Mouse (Mus musculus): ENCODE measurements around the gene Piga. TPM values are rescaled to one million over a fixed set of nuclear protein-coding genes. Genes with fewer than 3 reads are reported as not detected.

Piga gene
- polyA plus RNA-seq, 1 experiment = 3.2 TPM

- TF ChIP-seq CTCF (IDR thresholded peaks at IDR 0.05; ENCODE audit: extremely low read depth, insufficient read length, insufficient replicate concordance, low read depth, low read length) (no peak), POLR2A (IDR thresholded peaks at IDR 0.05; ENCODE audit: low read depth, low read length) (no peak)
- no peaks in the 10 kb centered on the region for H3K4me1 ChIP-seq (ENCODE audit: control insufficient read depth, insufficient read depth, insufficient read length, low read length)
These were observed 21.1 kb upstream of the Piga start for GRCm38 (mm10) chrX:164398456-164398855.

GRCm38 (mm10) chrX:164405080-164405649 is 14.4 kb upstream of the Piga start:
- Histone ChIP-seq H3K4me3 (ENCODE audit: low read depth, low read length) (no peak overlapping the region), H3K4me1 (ENCODE audit: control insufficient read depth, insufficient read depth, insufficient read length, low read length) (no peaks in the 10 kb centered on the region), H3K27ac (ENCODE audit: insufficient read depth, low read depth, low read length) (no peak overlapping the region), H3K27me3 (ENCODE audit: control insufficient read depth, insufficient read depth, low read length) (no peaks in the 10 kb centered on the region), H3K36me3 (ENCODE audit: control insufficient read depth, insufficient read depth, low read length) (no peaks in the 10 kb centered on the region)
- TF ChIP-seq POLR2A (IDR thresholded peaks at IDR 0.05; ENCODE audit: low read depth, low read length) (no peak), CTCF (IDR thresholded peaks at IDR 0.05; ENCODE audit: extremely low read depth, insufficient read length, insufficient replicate concordance, low read depth, low read length) (no peak)

More at GRCm38 (mm10) chrX:164398456-164398855, 21.1 kb upstream of the Piga start:
- Histone ChIP-seq H3K4me3 (ENCODE audit: low read depth, low read length) (no peak overlapping the region), H3K27me3 (ENCODE audit: control insufficient read depth, insufficient read depth, low read length) (no peaks in the 10 kb centered on the region), H3K36me3 (ENCODE audit: control insufficient read depth, insufficient read depth, low read length) (no peaks in the 10 kb centered on the region), H3K27ac (ENCODE audit: insufficient read depth, low read depth, low read length) (no peak overlapping the region)
- WGBS = 51% methylated on average over 3 of the region's 3 CpGs

- Histone ChIP-seq H3K27me3 (ENCODE audit: control insufficient read depth, insufficient read depth, low read length) (no peaks in the 10 kb centered on the region), H3K4me1 (ENCODE audit: control insufficient read depth, insufficient read depth, insufficient read length, low read length) (no peaks in the 10 kb centered on the region), H3K36me3 (ENCODE audit: control insufficient read depth, insufficient read depth, low read length) (no peaks in the 10 kb centered on the region), H3K4me3 (ENCODE audit: low read depth, low read length) (no peak overlapping the region), H3K27ac (ENCODE audit: insufficient read depth, low read depth, low read length) (no peak overlapping the region)
- no peak for TF ChIP-seq CTCF (IDR thresholded peaks at IDR 0.05; ENCODE audit: extremely low read depth, insufficient read length, insufficient replicate concordance, low read depth, low read length)
- no peak for TF ChIP-seq POLR2A (IDR thresholded peaks at IDR 0.05; ENCODE audit: low read depth, low read length)
- whole genome bisulfite sequencing = 72% methylated on average over 9 of the region's 9 CpGs
These were observed 13.2 kb upstream of the Piga start for GRCm38 (mm10) chrX:164406133-164407022.

GRCm38 (mm10) chrX:164408301-164408927 is 11.2 kb upstream of the Piga start:
- Histone ChIP-seq H3K27me3 (ENCODE audit: control insufficient read depth, insufficient read depth, low read length) (no peaks in the 10 kb centered on the region), H3K36me3 (ENCODE audit: control insufficient read depth, insufficient read depth, low read length) (no peaks in the 10 kb centered on the region), H3K4me3 (ENCODE audit: low read depth, low read length) (no peak overlapping the region), H3K4me1 (ENCODE audit: control insufficient read depth, insufficient read depth, insufficient read length, low read length) (no peaks in the 10 kb centered on the region), H3K27ac (ENCODE audit: insufficient read depth, low read depth, low read length) (no peak overlapping the region)
- 65% methylated on average over 3 of the region's 3 CpGs for WGBS
- TF ChIP-seq POLR2A (IDR thresholded peaks at IDR 0.05; ENCODE audit: low read depth, low read length) = no peak
- no peak for TF ChIP-seq CTCF (IDR thresholded peaks at IDR 0.05; ENCODE audit: extremely low read depth, insufficient read length, insufficient replicate concordance, low read depth, low read length)

- Histone ChIP-seq H3K27me3 (ENCODE audit: control insufficient read depth, insufficient read depth, low read length) (no peaks in the 10 kb centered on the region), H3K36me3 (ENCODE audit: control insufficient read depth, insufficient read depth, low read length) (no peaks in the 10 kb centered on the region), H3K4me1 (ENCODE audit: control insufficient read depth, insufficient read depth, insufficient read length, low read length) (no peaks in the 10 kb centered on the region), H3K4me3 (ENCODE audit: low read depth, low read length) (no peak overlapping the region), H3K27ac (ENCODE audit: insufficient read depth, low read depth, low read length) (no peak overlapping the region)
- WGBS = 37% methylated on average over 1 of the region's 1 CpGs
- TF ChIP-seq CTCF (IDR thresholded peaks at IDR 0.05; ENCODE audit: extremely low read depth, insufficient read length, insufficient replicate concordance, low read depth, low read length) (no peak), POLR2A (IDR thresholded peaks at IDR 0.05; ENCODE audit: low read depth, low read length) (no peak)
These were observed 9.0 kb upstream of the Piga start for GRCm38 (mm10) chrX:164410562-164410961.

- Histone ChIP-seq H3K27me3 (ENCODE audit: control insufficient read depth, insufficient read depth, low read length) (no peaks in the 10 kb centered on the region), H3K36me3 (ENCODE audit: control insufficient read depth, insufficient read depth, low read length) (no peaks in the 10 kb centered on the region), H3K4me3 (ENCODE audit: low read depth, low read length) (no peak overlapping the region), H3K4me1 (ENCODE audit: control insufficient read depth, insufficient read depth, insufficient read length, low read length) (no peaks in the 10 kb centered on the region), H3K27ac (ENCODE audit: insufficient read depth, low read depth, low read length) (no peak overlapping the region)
- TF ChIP-seq POLR2A (IDR thresholded peaks at IDR 0.05; ENCODE audit: low read depth, low read length) = no peak
- TF ChIP-seq CTCF (IDR thresholded peaks at IDR 0.05; ENCODE audit: extremely low read depth, insufficient read length, insufficient replicate concordance, low read depth, low read length) = no peak
- WGBS = 86% methylated on average over 2 of the region's 2 CpGs
These were observed 2.8 kb upstream of the Piga start for GRCm38 (mm10) chrX:164416803-164417202.

- Histone ChIP-seq H3K27me3 (ENCODE audit: control insufficient read depth, insufficient read depth, low read length) (no peaks in the 10 kb centered on the region), H3K36me3 (ENCODE audit: control insufficient read depth, insufficient read depth, low read length) (peaks cover 7% of the 10 kb centered on the region; the same call in 1 of the 2 replicates), H3K27ac (ENCODE audit: insufficient read depth, low read depth, low read length) (no peak overlapping the region), H3K4me1 (ENCODE audit: control insufficient read depth, insufficient read depth, insufficient read length, low read length) (no peaks in the 10 kb centered on the region), H3K4me3 (ENCODE audit: low read depth, low read length) (no peak overlapping the region)
- no peak for TF ChIP-seq POLR2A (IDR thresholded peaks at IDR 0.05; ENCODE audit: low read depth, low read length)
- TF ChIP-seq CTCF (IDR thresholded peaks at IDR 0.05; ENCODE audit: extremely low read depth, insufficient read length, insufficient replicate concordance, low read depth, low read length) = no peak
These were observed 1.6 kb upstream of the Piga start for GRCm38 (mm10) chrX:164418008-164418407.
